Mouse (Mus musculus) spleen, adult 2 months (tissue): ENCODE data around the gene 4930556J24Rik. TPM values are rescaled to one million over a fixed set of nuclear protein-coding genes. Genes with fewer than 3 reads are reported as not detected.

Source experiments
- DNase-seq, 2 experiments: peaks; one replicate each; pipeline versions ENCODE4 v3.0.0 to v3.0.0-alpha.2; 2012 to 2021; ENCODE audit warnings: low spot score in 2 of 2, low read depth in 1 of 2
- H3K27ac ChIP-seq: fragments of 200-500 bp; 2 replicates; pipeline ENCODE4 v1.5.1; 2012; ENCODE audit warnings: low read length, inconsistent platforms; ENCODE audit not compliant: insufficient read depth
- H3K27me3 ChIP-seq: fragments of 200-500 bp; 2 replicates; pipeline ENCODE4 v1.6.1; 2012; ENCODE audit warnings: mild to moderate bottlenecking, moderate library complexity, low read length, inconsistent platforms; ENCODE audit not compliant: control insufficient read depth, insufficient read depth
- H3K36me3 ChIP-seq: fragments of 200-500 bp; 2 replicates; pipeline ENCODE4 v1.6.1; 2012; ENCODE audit warnings: mild to moderate bottlenecking, low read length, inconsistent platforms; ENCODE audit not compliant: control insufficient read depth, insufficient read depth
- H3K4me1 ChIP-seq: fragments of 200-500 bp; 2 replicates; pipeline ENCODE4 v1.6.1; 2011; ENCODE audit warnings: inconsistent platforms; ENCODE audit not compliant: control insufficient read depth, insufficient read depth, insufficient read length
- H3K4me3 ChIP-seq: fragments of 200-500 bp; 2 replicates; pipeline ENCODE4 v1.5.1; 2011; ENCODE audit warnings: mild to moderate bottlenecking, inconsistent platforms; ENCODE audit not compliant: insufficient read depth, insufficient read length; ENCODE audit errors: extremely low read depth
- CTCF ChIP-seq: fragments of 200-500 bp; IDR thresholded peaks from 2 replicates; pipeline ENCODE4 v1.5.1; 2011; ENCODE audit warnings: mild to moderate bottlenecking, inconsistent platforms; ENCODE audit not compliant: insufficient read depth, insufficient read length, insufficient replicate concordance; ENCODE audit errors: extremely low read depth
- POLR2A ChIP-seq: fragments of 200-500 bp; IDR thresholded peaks from 2 replicates; pipeline ENCODE4 v1.6.1; 2011; ENCODE audit warnings: low read depth, low read length, inconsistent platforms
- WGBS: fragments of 180-500 bp; shearing (Covaris S2); methylation state at CpG from one replicate; pipeline ENCODE4 v1.1.7; 2018; 5-methylcytosine and 5-hydroxymethylcytosine counted together
- polyA plus RNA-seq: library from polyadenylated mRNA; depleted of rRNA; stranded (reverse); fragments of >200 nt; gene quantifications from 2 replicates; pipeline ENCODE4 v1.2.3, GENCODE M21; 2012

Gene 4930556J24Rik
- polyA plus RNA-seq, 1 experiment: not detected

DNA sequence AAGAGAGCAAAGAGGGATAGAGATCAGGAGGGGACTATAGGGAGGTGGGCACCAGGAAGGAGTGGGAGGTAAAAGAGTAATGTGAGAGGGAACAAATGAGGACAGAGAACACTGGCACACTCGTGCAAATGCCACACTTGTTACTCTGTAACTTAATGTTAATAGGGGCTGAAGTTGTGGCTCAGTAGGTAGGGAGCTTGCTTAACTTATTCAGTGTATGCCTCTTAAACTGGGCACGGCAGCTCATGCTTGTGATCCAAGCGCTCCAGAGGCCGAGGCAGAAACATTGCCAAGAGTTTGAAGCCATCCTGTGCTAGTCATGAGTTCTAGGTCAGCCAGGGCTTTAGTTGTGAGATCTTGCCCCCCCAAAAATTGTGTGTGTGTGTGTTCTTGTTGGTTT is 41.4 kb downstream of the 4930556J24Rik start:
- TF ChIP-seq POLR2A (no peak), CTCF (no peak)
- H3K4me1 ChIP-seq: no peaks in the 10 kb centered on the region
- H3K27me3 ChIP-seq: no peaks in the 10 kb centered on the region
- H3K27ac ChIP-seq: no peak overlapping the region
- 86% methylated on average over 4 of the region's 4 CpGs for WGBS
- H3K36me3 ChIP-seq: no peaks in the 10 kb centered on the region
- no peak overlapping the region for H3K4me3 ChIP-seq
- DNase-seq: no peak

GRCm38 (mm10) chr11:3933756-3934285 is 42.8 kb downstream of the 4930556J24Rik start:
- WGBS: 94% methylated on average over 9 of the region's 9 CpGs
- Histone ChIP-seq H3K27me3 (no peaks in the 10 kb centered on the region), H3K27ac (no peak overlapping the region)

DNA sequence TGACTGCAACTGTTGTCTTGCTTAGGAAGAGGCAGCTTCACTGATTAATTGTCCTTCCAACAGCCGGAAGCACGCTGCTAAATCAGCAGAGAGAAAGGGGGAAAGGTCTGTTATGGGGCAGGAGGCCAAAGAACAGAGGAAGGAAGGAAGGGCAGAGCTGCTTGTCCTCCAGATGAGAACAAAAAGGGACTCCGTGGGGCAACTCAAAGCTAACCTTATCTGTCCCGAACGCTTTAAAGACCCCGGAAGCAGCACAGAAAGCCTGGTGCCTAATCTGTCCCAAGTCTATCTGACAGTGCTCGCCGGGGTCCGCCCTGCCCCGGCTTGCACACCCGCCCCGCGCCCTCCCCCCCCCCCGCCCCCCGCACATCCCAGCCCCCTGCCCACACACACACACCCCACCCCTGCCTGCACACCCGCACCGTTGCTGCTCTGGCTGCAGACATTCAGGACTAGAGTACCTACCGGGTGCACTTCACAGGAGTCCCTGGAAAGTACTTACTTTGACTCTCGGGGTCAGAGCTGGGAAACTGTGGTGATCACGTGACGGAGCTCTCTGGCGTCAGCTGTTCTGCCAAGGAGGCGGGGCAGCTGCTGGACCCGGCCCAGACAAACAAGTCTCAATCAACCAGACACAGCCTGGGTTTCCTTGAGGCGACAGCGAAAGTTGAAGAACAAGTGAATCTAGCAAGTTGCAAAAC is 44.9 kb downstream of the 4930556J24Rik start, which contains the start of gene Tcn2:
TSS of gene Tcn2 (minus strand) at position 649 of the 701 bp plus-strand sequence.
- peak; percentile 59 to 79 for DNase-seq
- under 1% methylated on average over 21 of the region's 26 CpGs for WGBS
- Histone ChIP-seq H3K27ac (peak within 1 kb of the TSS; percentile 20; the same call in 1 of the 2 replicates), H3K4me1 (no peaks in the 10 kb centered on the region), H3K27me3 (no peaks in the 10 kb centered on the region), H3K36me3 (peaks cover 1% of the 10 kb centered on the region; the same call in 1 of the 2 replicates), H3K4me3 (peak within 1 kb of the TSS; percentile 72)
- no peak for TF ChIP-seq POLR2A
- TF ChIP-seq CTCF: no peak

More at GRCm38 (mm10) chr11:3933756-3934285, 42.8 kb downstream of the 4930556J24Rik start:
- DNase-seq: no peak
- TF ChIP-seq CTCF (no peak), POLR2A (no peak)
- Histone ChIP-seq H3K36me3 (no peaks in the 10 kb centered on the region), H3K4me3 (no peak overlapping the region), H3K4me1 (no peaks in the 10 kb centered on the region)

GRCm38 (mm10) chr11:3930931-3931330 is 45.6 kb downstream of the 4930556J24Rik start:
- Histone ChIP-seq H3K27ac (no peak overlapping the region), H3K4me3 (no peak overlapping the region; the same call in 1 of the 2 replicates), H3K4me1 (no peaks in the 10 kb centered on the region), H3K36me3 (peaks cover 1% of the 10 kb centered on the region), H3K27me3 (no peaks in the 10 kb centered on the region)
- 72% methylated on average over 6 of the region's 6 CpGs for WGBS
- TF ChIP-seq POLR2A (no peak), CTCF (no peak)
- no peak for DNase-seq

DNA sequence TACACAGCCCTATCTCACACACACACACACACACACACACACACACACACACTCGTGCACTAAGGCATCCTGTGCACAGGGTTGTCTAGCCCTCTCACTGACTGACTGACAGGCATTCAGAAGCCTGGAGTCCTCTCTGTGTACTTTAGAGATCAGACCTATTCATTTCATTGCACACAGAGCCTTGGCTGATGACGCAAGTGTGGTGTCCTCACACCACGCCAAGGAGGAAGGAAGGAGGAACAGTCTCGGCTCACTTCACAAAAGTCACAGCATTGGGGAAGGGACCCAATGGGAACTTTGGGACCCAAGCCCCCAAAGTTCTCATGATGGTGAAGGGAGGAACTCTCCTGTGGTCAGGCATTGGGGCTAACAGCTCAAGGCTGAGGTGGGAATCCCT is 46.6 kb downstream of the 4930556J24Rik start:
- no peak overlapping the region for H3K27ac ChIP-seq
- no peaks in the 10 kb centered on the region for H3K27me3 ChIP-seq
- TF ChIP-seq CTCF (no peak), POLR2A (no peak)
- DNase-seq: no peak
- H3K4me3 ChIP-seq: no peak overlapping the region
- peaks cover 2% of the 10 kb centered on the region for H3K36me3 ChIP-seq
- H3K4me1 ChIP-seq: no peaks in the 10 kb centered on the region
- WGBS: 38% methylated on average over 4 of the region's 4 CpGs

GRCm38 (mm10) chr11:3925916-3926315 is 50.7 kb downstream of the 4930556J24Rik start:
- no peaks in the 10 kb centered on the region for H3K27me3 ChIP-seq
- 94% methylated on average over 10 of the region's 10 CpGs for WGBS
- TF ChIP-seq CTCF (no peak), POLR2A (no peak)
- peaks cover 9% of the 10 kb centered on the region for H3K36me3 ChIP-seq
- no peaks in the 10 kb centered on the region for H3K4me1 ChIP-seq
- DNase-seq: no peak
- no peak overlapping the region for H3K4me3 ChIP-seq
- H3K27ac ChIP-seq: no peak overlapping the region

DNA sequence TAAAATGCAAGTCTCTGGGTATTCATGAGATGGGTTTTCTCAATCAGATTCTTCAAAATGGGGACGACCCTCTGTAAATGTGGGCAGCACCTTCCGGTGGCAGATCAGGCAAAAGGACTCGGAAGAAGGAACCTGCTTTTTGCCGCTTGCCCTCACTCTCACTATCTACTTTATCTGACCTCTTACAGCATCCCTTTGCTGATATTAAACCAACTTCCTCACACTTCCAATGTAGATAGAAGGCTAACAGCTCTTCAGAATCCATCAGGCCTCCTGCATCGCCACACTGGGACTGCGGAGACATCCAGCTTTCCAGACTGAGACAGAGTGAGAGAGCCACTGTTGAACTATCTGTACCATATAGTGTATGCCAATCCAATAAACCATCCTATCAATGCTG is 53.8 kb downstream of the 4930556J24Rik start:
- Histone ChIP-seq H3K4me3 (no peak overlapping the region), H3K36me3 (peaks cover 9% of the 10 kb centered on the region), H3K27me3 (no peaks in the 10 kb centered on the region), H3K27ac (no peak overlapping the region), H3K4me1 (no peaks in the 10 kb centered on the region)
- DNase-seq: no peak
- TF ChIP-seq POLR2A (no peak), CTCF (no peak)
- 91% methylated on average over 6 of the region's 6 CpGs for WGBS
